Mouse (Mus musculus) neural tube, embryonic 14.5 days (tissue): ENCODE measurements at regions not wholly inside any gene's neighbourhood (a gene's known extent, or its start where the extent isn't known, plus 50 kb on each side); places are given as distances from the start of the nearest gene placed in this dataset.

ENCODE experiments used
- ATAC-seq: fragments of 200-750 bp; cut with Nextera tagmentation; 2 replicates; pipeline ENCODE4 v1.8.0; 2017; ENCODE audit warnings: low read depth, mild to moderate bottlenecking, moderate TSS enrichment, moderate library complexity
- H3K27ac ChIP-seq: fragments of 300-500 bp; sonication (generic); 2 replicates; pipeline ENCODE4 v1.5.1; 2014; ENCODE audit warnings: low read depth, mild to moderate bottlenecking, control low read depth, low read length, moderate library complexity, mixed read lengths
- H3K27me3 ChIP-seq: fragments of 300-500 bp; sonication (generic); 2 replicates; pipeline ENCODE4 v1.6.1; 2014; ENCODE audit warnings: low read length; ENCODE audit not compliant: control insufficient read depth, insufficient read depth
- H3K36me3 ChIP-seq: fragments of 300-500 bp; sonication (generic); 2 replicates; pipeline ENCODE4 v1.6.1; 2014; ENCODE audit warnings: low read length, mixed read lengths; ENCODE audit not compliant: control insufficient read depth, insufficient read depth
- H3K4me1 ChIP-seq: fragments of 300-500 bp; sonication (generic); 2 replicates; pipeline ENCODE4 v1.6.1; 2014; ENCODE audit warnings: low read length; ENCODE audit not compliant: control insufficient read depth, insufficient read depth
- H3K4me2 ChIP-seq: fragments of 300-500 bp; sonication (generic); 2 replicates; pipeline ENCODE4 v1.6.1; 2014; ENCODE audit warnings: mild to moderate bottlenecking, low read depth, low read length, control low read depth
- H3K4me3 ChIP-seq: fragments of 300-500 bp; sonication (generic); 2 replicates; pipeline ENCODE4 v1.5.1; 2014; ENCODE audit warnings: low read depth, low read length, control low read depth, mixed read lengths
- H3K9ac ChIP-seq: fragments of 300-500 bp; sonication (generic); replicated peaks from 2 replicates; pipeline ENCODE4 v1.6.1; 2014; ENCODE audit warnings: low read depth, mild to moderate bottlenecking, control low read depth, low read length, mixed read lengths
- H3K9me3 ChIP-seq: fragments of 300-500 bp; sonication (generic); 2 replicates; pipeline ENCODE4 v1.6.1; 2016; ENCODE audit warnings: low read length; ENCODE audit not compliant: control insufficient read depth
- WGBS: fragments of 180-500 bp; shearing (Covaris S2); extraction: QIAGEN DNeasy Blood & Tissue Kit; methylation state at CpG from one replicate; pipeline ENCODE4 v1.1.7; 2014; 5-methylcytosine and 5-hydroxymethylcytosine counted together

GRCm38 (mm10) chr2:159565255-159565654 lies 768.7 kb downstream of the Gm826 start:
- no peaks in the 10 kb centered on the region for H3K4me1 ChIP-seq
- H3K9me3 ChIP-seq = no peaks in the 10 kb centered on the region
- no peaks in the 10 kb centered on the region for H3K27me3 ChIP-seq
- H3K27ac ChIP-seq = no peak overlapping the region
- no peak overlapping the region for H3K9ac ChIP-seq
- WGBS = 82% methylated on average over 4 of the region's 4 CpGs
- H3K4me2 ChIP-seq = no peak overlapping the region
- ATAC-seq = no peak
- H3K36me3 ChIP-seq = no peaks in the 10 kb centered on the region
- no peak overlapping the region for H3K4me3 ChIP-seq

GRCm38 (mm10) chr2:159565921-159566320 lies 768.0 kb downstream of the Gm826 start:
- H3K4me3 ChIP-seq = no peak overlapping the region
- 92% methylated on average over 5 of the region's 5 CpGs for WGBS
- no peak overlapping the region for H3K4me2 ChIP-seq
- no peaks in the 10 kb centered on the region for H3K9me3 ChIP-seq
- no peak overlapping the region for H3K27ac ChIP-seq
- no peaks in the 10 kb centered on the region for H3K27me3 ChIP-seq
- H3K36me3 ChIP-seq = no peaks in the 10 kb centered on the region
- ATAC-seq = no peak
- no peak overlapping the region for H3K9ac ChIP-seq
- no peaks in the 10 kb centered on the region for H3K4me1 ChIP-seq

GRCm38 (mm10) chr2:159566461-159566860 lies 767.5 kb downstream of the Gm826 start:
- 70% methylated on average over 5 of the region's 5 CpGs for WGBS
- Histone ChIP-seq H3K9me3 (no peaks in the 10 kb centered on the region), H3K9ac (no peak overlapping the region), H3K36me3 (no peaks in the 10 kb centered on the region), H3K4me1 (no peaks in the 10 kb centered on the region), H3K27me3 (no peaks in the 10 kb centered on the region), H3K4me2 (no peak overlapping the region), H3K4me3 (no peak overlapping the region), H3K27ac (no peak overlapping the region)
- ATAC-seq = no peak

GRCm38 (mm10) chr2:159568391-159568790 lies 765.6 kb downstream of the Gm826 start:
- Histone ChIP-seq H3K4me1 (no peaks in the 10 kb centered on the region), H3K4me3 (no peak overlapping the region), H3K9me3 (no peaks in the 10 kb centered on the region), H3K27ac (no peak overlapping the region), H3K27me3 (no peaks in the 10 kb centered on the region), H3K36me3 (no peaks in the 10 kb centered on the region), H3K9ac (no peak overlapping the region), H3K4me2 (no peak overlapping the region)
- 89% methylated on average over 4 of the region's 4 CpGs for whole genome bisulfite sequencing
- no peak for ATAC-seq

GRCm38 (mm10) chr2:159571862-159572261 lies 762.1 kb downstream of the Gm826 start:
- WGBS = 83% methylated on average over 2 of the region's 2 CpGs
- H3K27me3 ChIP-seq = no peaks in the 10 kb centered on the region

GRCm38 (mm10) chr2:159575271-159575670 lies 758.7 kb downstream of the Gm826 start:
- Histone ChIP-seq H3K4me2 (no peak overlapping the region), H3K4me3 (no peak overlapping the region), H3K9me3 (no peaks in the 10 kb centered on the region), H3K9ac (no peak overlapping the region), H3K27ac (no peak overlapping the region), H3K36me3 (no peaks in the 10 kb centered on the region), H3K4me1 (no peaks in the 10 kb centered on the region), H3K27me3 (no peaks in the 10 kb centered on the region)
- WGBS = 72% methylated on average over 5 of the region's 5 CpGs
- ATAC-seq = no peak

More at GRCm38 (mm10) chr2:159571862-159572261, 762.1 kb downstream of the Gm826 start:
- Histone ChIP-seq H3K36me3 (no peaks in the 10 kb centered on the region), H3K9me3 (no peaks in the 10 kb centered on the region), H3K27ac (no peak overlapping the region), H3K4me1 (no peaks in the 10 kb centered on the region), H3K4me2 (no peak overlapping the region), H3K4me3 (no peak overlapping the region), H3K9ac (no peak overlapping the region)
- no peak for ATAC-seq

- Histone ChIP-seq H3K9ac (no peak overlapping the region), H3K4me1 (no peaks in the 10 kb centered on the region), H3K4me2 (no peak overlapping the region), H3K9me3 (no peaks in the 10 kb centered on the region), H3K27me3 (no peaks in the 10 kb centered on the region), H3K4me3 (no peak overlapping the region), H3K27ac (no peak overlapping the region), H3K36me3 (no peaks in the 10 kb centered on the region)
- ATAC-seq = no peak
- WGBS = 32% methylated on average over 8 of the region's 8 CpGs
Observed at GRCm38 (mm10) chr2:159583103-159583502, 750.9 kb downstream of the Gm826 start.

- H3K4me3 ChIP-seq = no peak overlapping the region
- no peak overlapping the region for H3K4me2 ChIP-seq
- no peaks in the 10 kb centered on the region for H3K4me1 ChIP-seq
- ATAC-seq = no peak
- H3K27me3 ChIP-seq = no peaks in the 10 kb centered on the region
- no peaks in the 10 kb centered on the region for H3K9me3 ChIP-seq
- no peak overlapping the region for H3K9ac ChIP-seq
- H3K27ac ChIP-seq = no peak overlapping the region
- H3K36me3 ChIP-seq = no peaks in the 10 kb centered on the region
Observed at GRCm38 (mm10) chr2:159584641-159585040, 749.3 kb downstream of the Gm826 start.

- WGBS = 16% methylated on average over 6 of the region's 6 CpGs
- H3K36me3 ChIP-seq = no peaks in the 10 kb centered on the region
- H3K4me3 ChIP-seq = no peak overlapping the region
Observed at GRCm38 (mm10) chr2:159586697-159587473, 747.1 kb downstream of the Gm826 start.

More at GRCm38 (mm10) chr2:159586697-159587473, 747.1 kb downstream of the Gm826 start:
- Histone ChIP-seq H3K9ac (no peak overlapping the region), H3K4me2 (no peak overlapping the region), H3K27ac (no peak overlapping the region), H3K27me3 (no peaks in the 10 kb centered on the region), H3K4me1 (no peaks in the 10 kb centered on the region), H3K9me3 (no peaks in the 10 kb centered on the region)
- ATAC-seq = no peak
